Mouse (Mus musculus) olfactory bulb, adult 2 months (tissue): ENCODE data around the gene Mri1. TPM values are rescaled to one million over a fixed set of nuclear protein-coding genes. Genes with fewer than 3 reads are reported as not detected.

ENCODE experiments used
- H3K27ac ChIP-seq: fragments of 200-500 bp; 2 replicates; pipeline ENCODE4 v1.5.1; 2012; ENCODE audit warnings: low read depth, low read length; ENCODE audit not compliant: insufficient read depth
- H3K4me1 ChIP-seq: fragments of 200-500 bp; 2 replicates; pipeline ENCODE4 v1.6.1; 2012; ENCODE audit warnings: low read length; ENCODE audit not compliant: control insufficient read depth, insufficient read depth
- H3K4me3 ChIP-seq: fragments of 200-500 bp; 2 replicates; pipeline ENCODE4 v1.5.1; 2012; ENCODE audit warnings: mild to moderate bottlenecking, low read depth, low read length, moderate library complexity; ENCODE audit not compliant: insufficient read depth
- CTCF ChIP-seq: fragments of 200-500 bp; IDR thresholded peaks from 2 replicates; pipeline ENCODE4 v1.5.1; 2012; ENCODE audit warnings: low read depth, mild to moderate bottlenecking, low read length, moderate library complexity; ENCODE audit not compliant: insufficient read depth
- POLR2A ChIP-seq: fragments of 200-500 bp; IDR thresholded peaks from 2 replicates; pipeline ENCODE4 v1.6.1; 2012; ENCODE audit warnings: mild to moderate bottlenecking, low read depth, low read length, moderate library complexity; ENCODE audit not compliant: insufficient read depth
- WGBS: fragments of 180-500 bp; shearing (Covaris S2); methylation state at CpG from one replicate; pipeline ENCODE4 v1.1.7; 2018; 5-methylcytosine and 5-hydroxymethylcytosine counted together
- polyA plus RNA-seq: library from polyadenylated mRNA; stranded (reverse); fragments of >200 nt; gene quantifications from 2 replicates; pipeline ENCODE4 v1.2.4, GENCODE M21; 2012; ENCODE audit warnings: low replicate concordance; ENCODE audit not compliant: missing spikeins, insufficient read depth, insufficient read length

The Mri1 gene
- polyA plus RNA-seq, 1 experiment = not detected

DNA sequence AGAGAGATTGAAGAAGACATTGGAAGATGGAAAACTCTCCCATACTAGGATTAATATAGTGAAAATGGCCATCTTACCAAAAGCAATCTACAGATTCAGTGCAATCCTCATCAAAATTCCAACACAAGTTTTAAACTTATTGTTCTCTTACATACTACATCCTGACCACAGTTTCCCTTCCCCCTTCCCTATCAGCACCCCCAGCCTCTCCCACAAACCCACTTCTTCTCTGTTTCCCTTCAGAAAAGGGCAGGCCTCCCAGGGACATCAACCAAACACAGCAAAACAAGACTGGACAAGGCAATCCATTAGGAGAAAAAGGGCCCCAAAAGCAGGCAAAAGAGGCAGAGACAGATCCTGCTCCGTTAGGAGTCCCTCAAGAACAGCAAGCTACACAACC, 19.3 kb upstream of the Mri1 start:
- 75% methylated on average over 1 of the region's 1 CpGs for WGBS
- no peak for TF ChIP-seq POLR2A
- no peak for TF ChIP-seq CTCF
- Histone ChIP-seq H3K4me1 (no peaks in the 10 kb centered on the region), H3K27ac (no peak overlapping the region), H3K4me3 (no peak overlapping the region)

DNA sequence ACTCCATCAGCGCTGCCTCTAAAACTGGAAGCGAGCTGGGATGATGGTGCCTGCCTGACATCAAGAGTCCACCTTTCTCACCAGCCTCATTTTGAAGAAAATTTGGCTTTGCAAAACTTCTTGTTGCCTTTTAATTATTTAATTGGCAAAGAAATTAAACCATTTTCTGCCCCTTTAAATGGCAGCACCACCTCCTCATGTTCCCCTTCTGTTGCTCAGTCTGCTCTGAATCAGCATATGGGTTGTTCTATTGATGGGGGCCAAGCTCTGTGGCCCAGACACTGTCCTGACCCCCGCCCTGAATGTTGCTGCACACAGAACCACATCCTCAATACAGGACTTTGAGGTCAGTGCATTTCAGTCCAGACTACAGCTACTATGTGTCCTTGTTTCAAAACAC, 16.8 kb upstream of the Mri1 start:
- Histone ChIP-seq H3K27ac (no peak overlapping the region), H3K4me1 (peaks cover 3% of the 10 kb centered on the region), H3K4me3 (no peak overlapping the region)
- TF ChIP-seq POLR2A (no peak), CTCF (no peak)
- 82% methylated on average over 3 of the region's 3 CpGs for WGBS

DNA sequence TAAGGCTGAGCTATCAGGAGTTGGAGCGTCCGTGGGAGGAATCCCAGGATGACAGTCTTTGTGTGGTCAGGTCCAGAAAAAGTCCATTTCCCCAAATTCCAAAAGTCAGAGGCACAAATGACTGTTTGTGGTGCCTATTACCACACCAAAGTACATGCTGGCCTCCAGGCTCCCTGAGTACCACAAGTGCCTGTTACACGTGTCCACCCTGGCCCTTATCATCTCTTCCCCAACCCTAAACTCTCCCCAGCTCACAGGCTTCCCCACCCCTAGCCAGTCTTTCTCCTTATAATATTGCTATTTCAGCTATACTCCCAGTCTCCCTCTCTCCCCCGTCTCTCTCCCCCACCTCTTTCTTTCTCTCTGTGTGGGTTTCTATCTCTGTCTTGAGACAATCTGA, 15.2 kb upstream of the Mri1 start:
- Histone ChIP-seq H3K4me3 (no peak overlapping the region), H3K27ac (no peak overlapping the region), H3K4me1 (peaks cover 3% of the 10 kb centered on the region)
- TF ChIP-seq POLR2A (no peak), CTCF (no peak)
- 90% methylated on average over 4 of the region's 4 CpGs for WGBS

DNA sequence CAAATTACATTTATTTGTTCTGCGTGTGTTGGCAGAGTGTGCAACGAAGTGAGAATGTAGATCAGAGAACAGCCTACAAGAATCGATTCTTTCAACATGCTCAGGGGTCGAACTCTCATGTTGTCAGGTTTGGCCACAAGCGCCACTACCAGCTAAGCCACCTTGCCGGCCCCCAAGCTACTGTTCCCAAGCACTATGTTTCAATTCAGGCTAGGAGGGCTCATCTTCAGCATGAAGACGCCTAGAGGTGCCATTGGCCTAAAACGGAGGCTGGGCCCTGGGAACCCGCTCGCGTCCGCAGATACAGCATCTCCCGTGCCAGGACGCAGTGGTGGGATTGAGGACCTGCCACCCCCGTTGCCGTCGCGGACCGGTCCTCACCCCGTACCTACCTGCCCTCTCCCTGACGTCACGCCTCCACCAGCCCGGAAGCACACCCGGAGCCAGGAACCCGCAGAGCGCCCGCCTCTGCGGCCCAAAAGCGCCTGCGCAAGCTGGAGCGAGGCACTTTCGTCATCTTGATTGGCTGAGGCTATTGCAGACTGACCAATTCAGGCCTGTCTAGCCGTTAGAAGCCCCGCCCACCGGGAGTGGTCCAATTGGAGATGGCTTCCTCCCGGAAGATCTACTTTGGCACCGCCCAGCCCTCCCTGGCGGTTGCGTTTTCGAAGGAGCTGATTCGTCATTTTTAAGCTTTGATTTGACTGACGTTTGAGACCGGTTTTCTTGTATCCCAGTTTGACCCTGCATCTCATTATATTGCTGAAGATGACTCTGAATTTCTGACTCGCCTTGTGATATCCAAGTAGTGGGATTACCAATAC, 13.0 kb upstream of the Mri1 start, which contains the start of gene Ccdc130:
Ccdc130 (minus strand) TSS at position 431 of the 824 bp plus-strand sequence.
- TF ChIP-seq POLR2A (peak; percentile 86), CTCF (no peak)
- WGBS = under 1% methylated on average over 44 of the region's 44 CpGs
- H3K27ac ChIP-seq = peak within 1 kb of the TSS; percentile 40

DNA sequence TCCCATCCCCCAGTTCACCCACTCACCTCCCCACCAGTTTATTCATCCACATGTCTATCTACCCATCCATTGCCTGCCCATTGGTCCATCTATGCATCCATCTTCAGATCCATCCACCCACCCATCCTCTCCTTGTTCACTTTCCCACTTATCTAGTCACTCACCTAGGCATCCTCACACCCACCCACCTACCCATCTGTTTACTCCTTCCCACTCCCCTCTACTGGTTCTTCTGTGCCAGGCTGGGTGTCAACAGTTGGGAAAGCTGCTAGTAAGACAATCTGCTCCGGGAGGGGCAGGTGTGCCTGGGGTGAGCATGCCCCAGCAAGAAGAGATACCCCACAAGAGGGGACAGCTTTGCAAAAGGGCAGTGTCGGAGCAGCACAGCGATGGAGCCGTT, 4.0 kb upstream of the Mri1 start:
- WGBS = 96% methylated on average over 4 of the region's 4 CpGs
- Histone ChIP-seq H3K4me1 (peaks cover 6% of the 10 kb centered on the region), H3K27ac (no peak overlapping the region), H3K4me3 (no peak overlapping the region)
- TF ChIP-seq CTCF (no peak), POLR2A (no peak)

More for the DNA sequence above, 13.0 kb upstream of the Mri1 start, which contains the start of gene Ccdc130:
- Histone ChIP-seq H3K4me3 (peak within 1 kb of the TSS; percentile 74), H3K4me1 (peaks cover 3% of the 10 kb centered on the region)

DNA sequence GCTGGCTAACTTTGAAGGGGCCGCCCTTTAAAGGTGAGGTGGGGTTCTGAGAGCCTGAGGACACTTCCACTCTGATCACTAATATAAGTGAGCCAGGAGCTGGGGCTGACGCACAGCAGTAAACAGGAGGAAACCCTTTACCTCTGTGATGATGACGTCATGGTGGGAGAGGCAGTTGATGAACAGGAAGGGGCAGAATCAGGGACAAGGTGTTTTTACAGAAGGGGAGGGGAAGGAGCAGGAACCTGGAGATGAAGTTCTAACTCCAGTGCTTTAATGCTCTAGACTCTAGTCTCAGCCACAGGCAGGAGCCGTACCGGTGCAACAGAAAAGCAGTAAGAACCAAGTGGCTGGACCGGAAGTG, 686 bp downstream of the Mri1 start:
- 12% methylated on average over 6 of the region's 6 CpGs for WGBS

DNA sequence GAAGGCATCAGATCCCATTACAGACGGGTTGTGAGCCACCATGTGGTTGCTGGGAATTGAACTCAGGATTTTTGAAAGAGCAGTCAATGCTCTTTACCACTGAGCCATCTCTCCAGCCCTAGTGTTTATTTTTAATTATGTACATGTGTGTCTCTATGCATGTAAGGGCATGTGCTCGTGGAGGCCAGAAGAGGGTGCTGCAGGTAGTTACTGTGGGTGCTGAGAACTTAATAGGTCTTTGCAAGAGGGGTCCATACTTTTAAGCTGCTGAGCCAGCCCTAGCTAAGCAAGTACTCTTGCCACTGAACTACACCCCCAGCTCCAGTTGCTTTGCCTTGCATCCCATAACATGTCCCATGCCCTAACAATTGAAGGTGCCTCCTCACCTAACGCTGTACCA, 1.3 kb downstream of the Mri1 start:
- no peak for TF ChIP-seq POLR2A
- no peak for TF ChIP-seq CTCF
- Histone ChIP-seq H3K27ac (no peak overlapping the region), H3K4me1 (peaks cover 8% of the 10 kb centered on the region), H3K4me3 (peak overlapping the region; percentile 73)
- 76% methylated on average over 3 of the region's 3 CpGs for WGBS

More for the DNA sequence above, 686 bp downstream of the Mri1 start:
- Histone ChIP-seq H3K27ac (0 out of 2 replicates have a peak overlapping the region, but pooled peaks have one; percentile 57), H3K4me1 (peaks cover 8% of the 10 kb centered on the region), H3K4me3 (peak overlapping the region; percentile 73)
- TF ChIP-seq POLR2A = no peak
- no peak for TF ChIP-seq CTCF

DNA sequence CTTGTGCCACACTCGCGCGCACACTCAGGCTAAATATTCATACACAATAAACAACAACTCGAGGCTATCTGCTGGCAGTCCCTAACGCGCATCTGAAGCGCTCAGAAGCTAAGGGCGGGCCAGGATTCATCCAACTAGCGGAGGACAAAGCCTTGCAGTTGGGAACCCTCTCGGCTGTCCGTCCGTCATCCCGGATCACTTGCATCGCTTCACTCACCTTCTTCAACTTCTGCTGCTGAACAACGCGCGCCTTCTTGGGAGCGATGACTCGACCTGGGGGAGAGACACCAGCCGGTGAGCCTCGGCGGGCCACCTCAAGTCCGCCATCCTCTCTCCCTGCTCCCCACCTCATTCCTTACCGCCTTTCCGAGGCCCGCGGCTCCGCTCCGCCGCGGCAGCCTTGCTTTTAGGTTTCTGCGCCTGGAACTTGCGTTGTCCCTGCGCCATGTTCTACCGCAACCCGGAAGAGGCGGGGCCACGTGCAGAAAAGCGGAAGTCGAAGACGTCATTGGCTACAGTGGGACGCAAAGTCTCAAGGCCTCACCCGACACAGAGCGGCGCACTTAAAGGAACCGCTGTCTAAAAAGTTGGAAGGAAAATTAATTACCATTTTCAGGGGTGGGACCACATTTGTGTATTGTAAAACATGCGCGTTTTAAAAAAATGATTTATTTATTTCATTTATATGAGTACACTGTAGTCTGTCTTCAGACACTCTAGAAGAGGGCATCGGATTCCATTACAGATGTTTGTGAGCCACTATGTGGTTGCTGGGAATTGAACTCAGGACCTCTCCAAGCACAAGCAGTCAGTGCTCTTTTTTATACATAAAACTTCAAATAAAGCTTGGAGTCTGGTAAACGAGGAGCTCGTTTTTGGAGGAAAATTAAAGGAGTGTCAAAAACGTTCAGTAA, 7.6 kb downstream of the Mri1 start, which contains the start of gene D8Ertd738e:
D8Ertd738e (minus strand) TSS at position 463 of the 914 bp plus-strand sequence.
- WGBS = 3% methylated on average over 52 of the region's 52 CpGs
- Histone ChIP-seq H3K4me3 (peak within 1 kb of the TSS; percentile 99), H3K4me1 (no peaks in the 10 kb centered on the region), H3K27ac (no peak within 1 kb of the TSS; the same call in 1 of the 2 replicates)
- peak; percentile 87 for TF ChIP-seq POLR2A
- TF ChIP-seq CTCF = no peak

DNA sequence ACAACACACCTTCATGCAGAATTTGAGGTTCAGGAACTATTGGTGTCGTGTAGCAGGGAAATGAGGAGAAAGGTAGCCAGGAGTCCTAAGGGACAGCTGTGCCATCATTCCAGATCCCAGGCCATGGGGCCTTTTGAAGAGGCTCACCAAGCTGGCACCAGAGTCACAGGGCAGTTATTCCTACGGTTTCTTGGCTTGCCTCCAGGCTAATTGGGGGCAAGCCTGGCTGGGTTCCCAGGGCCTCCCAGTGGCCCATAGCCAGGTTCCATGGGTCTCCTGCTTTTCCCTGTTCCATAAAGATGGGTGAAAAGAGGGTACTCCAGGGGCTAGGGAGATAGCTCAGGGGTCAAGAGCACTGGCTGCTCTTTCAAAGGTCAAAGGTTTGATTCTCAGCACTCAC, 15.3 kb downstream of the Mri1 start:
- H3K27ac ChIP-seq = no peak overlapping the region
- no peaks in the 10 kb centered on the region; the same call in 1 of the 2 replicates for H3K4me1 ChIP-seq
- TF ChIP-seq CTCF (no peak), POLR2A (no peak)
- WGBS = 34% methylated on average over 2 of the region's 2 CpGs
- no peak overlapping the region for H3K4me3 ChIP-seq

DNA sequence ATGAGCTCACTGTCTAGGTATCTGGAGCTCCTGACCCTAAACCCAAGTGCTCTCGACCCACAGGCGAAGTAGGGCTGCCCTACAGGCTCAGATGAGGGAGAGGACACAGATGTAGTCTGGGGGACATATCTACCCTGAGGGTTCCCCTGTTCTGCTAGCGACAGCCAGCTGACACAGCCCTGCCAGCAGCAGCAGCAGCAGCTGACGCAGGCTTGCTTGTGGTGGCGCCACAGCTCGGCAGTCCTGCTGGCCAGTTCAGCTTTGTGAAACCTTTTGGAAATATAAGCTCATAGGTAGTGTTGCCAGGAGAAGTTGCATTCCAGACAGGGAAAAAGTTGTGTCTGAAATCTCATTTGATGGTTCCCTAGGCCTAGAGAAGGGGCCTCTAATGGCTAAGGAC, 16.0 kb downstream of the Mri1 start:
- TF ChIP-seq POLR2A (no peak), CTCF (no peak)
- 67% methylated on average over 6 of the region's 6 CpGs for WGBS
- peaks cover under 1% of the 10 kb centered on the region for H3K4me1 ChIP-seq

More for the DNA sequence above, 16.0 kb downstream of the Mri1 start:
- Histone ChIP-seq H3K27ac (no peak overlapping the region), H3K4me3 (no peak overlapping the region)
